Mouse (Mus musculus) left cerebral cortex, adult 11 months (tissue): Measurements from ENCODE around the gene Col4a2.

Source experiments
- DNase-seq: peaks from one replicate; pipeline ENCODE4 v3.0.0; 2022; ENCODE audit warnings: low spot score

The Col4a2 gene

GRCm38 (mm10) chr8:11361546-11362277 lies 49.1 kb downstream of the Col4a2 start:
- DNase-seq = no peak

- no peak for DNase-seq
Measured at GRCm38 (mm10) chr8:11362278-11363214, 49.9 kb downstream of the Col4a2 start.

- DNase-seq = no peak
Measured at GRCm38 (mm10) chr8:11363340-11364126, 50.9 kb downstream of the Col4a2 start.

GRCm38 (mm10) chr8:11366251-11366650 lies 53.6 kb downstream of the Col4a2 start:
- no peak for DNase-seq

- DNase-seq = no peak
Measured at GRCm38 (mm10) chr8:11366741-11367140, 54.1 kb downstream of the Col4a2 start.

GRCm38 (mm10) chr8:11367670-11368069 lies 55.1 kb downstream of the Col4a2 start:
- no peak for DNase-seq

GRCm38 (mm10) chr8:11369526-11370203 lies 57.1 kb downstream of the Col4a2 start:
- DNase-seq = no peak

- no peak for DNase-seq
Measured at GRCm38 (mm10) chr8:11371347-11371746, 58.7 kb downstream of the Col4a2 start.

- no peak for DNase-seq
Measured at GRCm38 (mm10) chr8:11372080-11372479, 59.5 kb downstream of the Col4a2 start.

- no peak for DNase-seq
Measured at GRCm38 (mm10) chr8:11373643-11374325, 61.2 kb downstream of the Col4a2 start.

- DNase-seq = no peak
Measured at GRCm38 (mm10) chr8:11374326-11375076, 61.9 kb downstream of the Col4a2 start.

GRCm38 (mm10) chr8:11375749-11376438 lies 63.3 kb downstream of the Col4a2 start:
- DNase-seq = no peak

- DNase-seq = no peak
Measured at GRCm38 (mm10) chr8:11377391-11378210, 65.0 kb downstream of the Col4a2 start.

- no peak for DNase-seq
Measured at GRCm38 (mm10) chr8:11379590-11379989, 67.0 kb downstream of the Col4a2 start.

- no peak for DNase-seq
Measured at GRCm38 (mm10) chr8:11381544-11381943, 68.9 kb downstream of the Col4a2 start.

- peak; percentile 61 for DNase-seq
Measured at GRCm38 (mm10) chr8:11382059-11382810, 69.6 kb downstream of the Col4a2 start.

GRCm38 (mm10) chr8:11382933-11383332 lies 70.3 kb downstream of the Col4a2 start:
- no peak for DNase-seq

GRCm38 (mm10) chr8:11383379-11383778 lies 70.8 kb downstream of the Col4a2 start:
- DNase-seq = no peak
